Mouse (Mus musculus) heart, embryonic 12.5 days (tissue): ENCODE measurements around the gene Zzz3. TPM values are rescaled to one million over a fixed set of nuclear protein-coding genes. Genes with fewer than 3 reads are reported as not detected.
"Not testable (repeated sequence)": the region's sequence is repeated elsewhere in the genome, so short reads cannot be mapped to it uniquely, and the experiment has no call there.

ENCODE experiments used
- ATAC-seq: fragments of 200-750 bp; cut with Nextera tagmentation; 2 replicates; pipeline ENCODE4 v1.8.0; 2017; ENCODE audit warnings: moderate TSS enrichment, moderate library complexity; ENCODE audit not compliant: insufficient number of reproducible peaks, low FRiP score
- H3K27ac ChIP-seq: fragments of 300-500 bp; sonication (generic); 2 replicates; pipeline ENCODE4 v1.5.1; 2016; ENCODE audit warnings: mild to moderate bottlenecking, moderate library complexity; ENCODE audit not compliant: poor library complexity, severe bottlenecking
- H3K27me3 ChIP-seq: fragments of 300-500 bp; sonication (generic); replicated peaks from 2 replicates; pipeline ENCODE4 v1.6.1; 2016; ENCODE audit warnings: mild to moderate bottlenecking, moderate library complexity
- H3K36me3 ChIP-seq: fragments of 300-500 bp; sonication (generic); 2 replicates; pipeline ENCODE4 v1.6.1; 2016; ENCODE audit warnings: mild to moderate bottlenecking, moderate library complexity
- H3K4me1 ChIP-seq: fragments of 300-500 bp; sonication (generic); replicated peaks from 2 replicates; pipeline ENCODE4 v1.6.1; 2016; ENCODE audit warnings: mild to moderate bottlenecking
- H3K4me2 ChIP-seq: fragments of 300-500 bp; sonication (generic); 2 replicates; pipeline ENCODE4 v1.6.1; 2016; ENCODE audit warnings: mild to moderate bottlenecking, moderate library complexity
- H3K4me3 ChIP-seq: fragments of 300-500 bp; sonication (generic); 2 replicates; pipeline ENCODE4 v1.5.1; 2016; ENCODE audit warnings: mild to moderate bottlenecking
- H3K9ac ChIP-seq: fragments of 300-500 bp; sonication (generic); 2 replicates; pipeline ENCODE4 v1.6.1; 2016; ENCODE audit warnings: mild to moderate bottlenecking, moderate library complexity
- H3K9me3 ChIP-seq: fragments of 300-500 bp; sonication (generic); replicated peaks from 2 replicates; pipeline ENCODE4 v1.6.1; 2016; ENCODE audit warnings: mild to moderate bottlenecking, moderate library complexity
- WGBS: fragments of 180-500 bp; shearing (Covaris S2); methylation state at CpG from one replicate; pipeline ENCODE4 v1.1.7; 2016; 5-methylcytosine and 5-hydroxymethylcytosine counted together
- polyA plus RNA-seq: library from polyadenylated mRNA; unstranded; fragments of >200 nt; fragmentation: Nextera tagmentation; extraction: Ambion mirVana; gene quantifications from 2 replicates; pipeline ENCODE4 v1.2.1, GENCODE M21; 2016

The Zzz3 gene
- polyA plus RNA-seq, 1 experiment from 2014 or later: 38.8 TPM

- ATAC-seq: no peak
- Histone ChIP-seq H3K36me3 (peaks cover 9% of the 10 kb centered on the region; the same call in 1 of the 2 replicates), H3K4me3 (no peak overlapping the region), H3K4me2 (no peak overlapping the region), H3K27ac (no peak overlapping the region), H3K9ac (no peak overlapping the region), H3K27me3 (no peaks in the 10 kb centered on the region), H3K9me3 (no peaks in the 10 kb centered on the region), H3K4me1 (0 out of 2 replicates have a peak, but pooled peaks cover 3% of the 10 kb centered on the region)
- 83% methylated on average over 3 of the region's 3 CpGs for WGBS
Observed at GRCm38 (mm10) chr3:152444114-152444513, 48.8 kb downstream of the Zzz3 start.

GRCm38 (mm10) chr3:152446966-152447365 lies 51.7 kb downstream of the Zzz3 start:
- no peak overlapping the region for H3K27ac ChIP-seq
- no peak for ATAC-seq
- 79% methylated on average over 1 of the region's 1 CpGs for WGBS

GRCm38 (mm10) chr3:152453163-152453562 lies 57.9 kb downstream of the Zzz3 start:
- peaks cover 70% of the 10 kb centered on the region for H3K36me3 ChIP-seq
- no peak overlapping the region for H3K4me3 ChIP-seq
- WGBS: 91% methylated on average over 3 of the region's 4 CpGs
- no peak overlapping the region for H3K27ac ChIP-seq
- no peaks in the 10 kb centered on the region for H3K9me3 ChIP-seq
- ATAC-seq: no peak
- peaks cover 8% of the 10 kb centered on the region; the same call in 1 of the 2 replicates for H3K4me1 ChIP-seq
- H3K27me3 ChIP-seq: no peaks in the 10 kb centered on the region
- no peak overlapping the region for H3K4me2 ChIP-seq
- H3K9ac ChIP-seq: no peak overlapping the region

More at GRCm38 (mm10) chr3:152446966-152447365, 51.7 kb downstream of the Zzz3 start:
- Histone ChIP-seq H3K9ac (no peak overlapping the region), H3K4me3 (no peak overlapping the region), H3K27me3 (no peaks in the 10 kb centered on the region), H3K4me1 (0 out of 2 replicates have a peak, but pooled peaks cover 3% of the 10 kb centered on the region), H3K4me2 (no peak overlapping the region), H3K36me3 (peaks cover 29% of the 10 kb centered on the region), H3K9me3 (no peaks in the 10 kb centered on the region)

- Histone ChIP-seq H3K4me1 (peaks cover 29% of the 10 kb centered on the region), H3K4me3 (no peak overlapping the region), H3K36me3 (peaks cover 63% of the 10 kb centered on the region), H3K9me3 (no peaks in the 10 kb centered on the region), H3K27ac (peak overlapping the region; percentile 58), H3K4me2 (no peak overlapping the region), H3K27me3 (no peaks in the 10 kb centered on the region), H3K9ac (no peak overlapping the region)
- peak; percentile 75 for ATAC-seq
- 49% methylated on average over 2 of the region's 2 CpGs for WGBS
Observed at GRCm38 (mm10) chr3:152457308-152458035, 62.2 kb downstream of the Zzz3 start.

- H3K4me2 ChIP-seq, H3K9me3 ChIP-seq, ATAC-seq, H3K27ac ChIP-seq, H3K4me3 ChIP-seq, H3K27me3 ChIP-seq, H3K9ac ChIP-seq: not testable (repeated sequence)
- Histone ChIP-seq H3K36me3 (peaks cover 59% of the 10 kb centered on the region), H3K4me1 (peaks cover 29% of the 10 kb centered on the region)
- WGBS: 87% methylated on average over 4 of the region's 4 CpGs
Observed at GRCm38 (mm10) chr3:152458875-152459274, 63.6 kb downstream of the Zzz3 start.

- Histone ChIP-seq H3K9ac (no peak overlapping the region), H3K27me3 (no peaks in the 10 kb centered on the region), H3K4me2 (no peak overlapping the region), H3K27ac (no peak overlapping the region), H3K9me3 (no peaks in the 10 kb centered on the region), H3K4me3 (no peak overlapping the region), H3K36me3 (peaks cover 48% of the 10 kb centered on the region), H3K4me1 (peaks cover 35% of the 10 kb centered on the region)
- ATAC-seq: no peak
- 56% methylated on average over 4 of the region's 4 CpGs for WGBS
Observed at GRCm38 (mm10) chr3:152460802-152461201, 65.5 kb downstream of the Zzz3 start.

GRCm38 (mm10) chr3:152462038-152462547 lies 66.8 kb downstream of the Zzz3 start:
- peaks cover 47% of the 10 kb centered on the region for H3K4me1 ChIP-seq
- H3K4me3 ChIP-seq: no peak overlapping the region
- H3K9me3 ChIP-seq: no peaks in the 10 kb centered on the region
- no peaks in the 10 kb centered on the region for H3K27me3 ChIP-seq
- no peak for ATAC-seq
- H3K4me2 ChIP-seq: no peak overlapping the region
- peaks cover 36% of the 10 kb centered on the region for H3K36me3 ChIP-seq
- no peak overlapping the region for H3K9ac ChIP-seq
- H3K27ac ChIP-seq: 0 out of 2 replicates have a peak overlapping the region, but pooled peaks have one; percentile 15
- 79% methylated on average over 10 of the region's 10 CpGs for WGBS

- no peak overlapping the region for H3K4me2 ChIP-seq
- peaks cover 29% of the 10 kb centered on the region for H3K36me3 ChIP-seq
- H3K4me1 ChIP-seq: peaks cover 44% of the 10 kb centered on the region
- WGBS: 92% methylated on average over 10 of the region's 10 CpGs
- no peaks in the 10 kb centered on the region for H3K9me3 ChIP-seq
- H3K9ac ChIP-seq: no peak overlapping the region
- no peak for ATAC-seq
- H3K27ac ChIP-seq: no peak overlapping the region
- no peaks in the 10 kb centered on the region for H3K27me3 ChIP-seq
- no peak overlapping the region for H3K4me3 ChIP-seq
Observed at GRCm38 (mm10) chr3:152462900-152463299, 67.6 kb downstream of the Zzz3 start.

GRCm38 (mm10) chr3:152464462-152464861 lies 69.2 kb downstream of the Zzz3 start:
- Histone ChIP-seq H3K27me3 (no peaks in the 10 kb centered on the region), H3K9ac (no peak overlapping the region), H3K4me1 (peaks cover 51% of the 10 kb centered on the region), H3K9me3 (no peaks in the 10 kb centered on the region), H3K4me3 (no peak overlapping the region), H3K27ac (no peak overlapping the region), H3K36me3 (peaks cover 21% of the 10 kb centered on the region), H3K4me2 (no peak overlapping the region)
- ATAC-seq: no peak
- 91% methylated on average over 3 of the region's 3 CpGs for WGBS

- Histone ChIP-seq H3K36me3 (peaks cover 16% of the 10 kb centered on the region), H3K27me3 (no peaks in the 10 kb centered on the region), H3K4me2 (no peak overlapping the region), H3K27ac (no peak overlapping the region), H3K9ac (no peak overlapping the region), H3K4me3 (no peak overlapping the region), H3K9me3 (no peaks in the 10 kb centered on the region), H3K4me1 (peaks cover 52% of the 10 kb centered on the region)
- no peak for ATAC-seq
- 78% methylated on average over 6 of the region's 6 CpGs for WGBS
Observed at GRCm38 (mm10) chr3:152465338-152465737, 70.1 kb downstream of the Zzz3 start.

GRCm38 (mm10) chr3:152466849-152467248 lies 71.6 kb downstream of the Zzz3 start:
- Histone ChIP-seq H3K27me3 (no peaks in the 10 kb centered on the region), H3K9me3 (no peaks in the 10 kb centered on the region), H3K4me3 (no peak overlapping the region), H3K9ac (no peak overlapping the region), H3K27ac (no peak overlapping the region), H3K4me2 (no peak overlapping the region), H3K4me1 (peaks cover 38% of the 10 kb centered on the region), H3K36me3 (peaks cover 5% of the 10 kb centered on the region)
- 58% methylated on average over 9 of the region's 9 CpGs for WGBS
- ATAC-seq: peak; percentile 57; the same call in 1 of the 2 replicates
